In genomic region chrX:163885539-163885981, GRCm38 (mm10) we compare ENCODE assay signal across 21 mouse cellular contexts. TPM values are rescaled to one million over a fixed set of nuclear protein-coding genes. Genes with fewer than 3 reads are reported as not detected.
A peak's percentile ranks its signal among the peaks of the same experiment; 100 is the strongest.
DNase-seq lines count a peak whose midpoint lies in the region; ATAC-seq lines count a peak whose summit lies in the region.
"Had no signal": no experiment of that assay in that cellular context is flagged by ENCODE, and none has a peak within 500 bp of the region (broad histone marks: within the 10 kb centered on the region; RNA-seq: fewer than 3 reads in every experiment).

No protein-coding gene starts in this region.

- H3K36me3 ChIP-seq in kidney, embryonic 15.5 days: no peaks in the 10 kb centered on the region
- no peaks in the 10 kb centered on the region for H3K36me3 ChIP-seq in forebrain, embryonic 13.5 days (ENCODE audit: poor library complexity, severe bottlenecking)
- no peaks in the 10 kb centered on the region for H3K36me3 ChIP-seq in hindbrain, embryonic 16.5 days (ENCODE audit: control insufficient read depth, insufficient read depth, low read length)
- H3K36me3 ChIP-seq: G1E; limb, embryonic 12.5 days; stomach, embryonic 15.5 days had no signal

- peaks cover 12% of the 10 kb centered on the region; the same call in 1 of the 2 replicates for H3K27me3 ChIP-seq in kidney, embryonic 15.5 days
- H3K27me3 ChIP-seq in forebrain, embryonic 13.5 days: no peaks in the 10 kb centered on the region
- no peaks in the 10 kb centered on the region for H3K27me3 ChIP-seq in hindbrain, embryonic 16.5 days (replicated peaks; ENCODE audit: control insufficient read depth, insufficient read depth, low read length)
- H3K27me3 ChIP-seq: stomach, embryonic 15.5 days had no signal

- H3K9me3 ChIP-seq in kidney, embryonic 15.5 days (replicated peaks): no peaks in the 10 kb centered on the region
- H3K9me3 ChIP-seq in forebrain, embryonic 13.5 days (replicated peaks): no peaks in the 10 kb centered on the region
- H3K9me3 ChIP-seq in hindbrain, embryonic 16.5 days (ENCODE audit: control insufficient read depth, low read length): no peaks in the 10 kb centered on the region
- H3K9me3 ChIP-seq: G1E; limb, embryonic 12.5 days; stomach, embryonic 15.5 days had no signal

- H3K4me1 ChIP-seq in kidney, embryonic 15.5 days: no peaks in the 10 kb centered on the region
- no peaks in the 10 kb centered on the region for H3K4me1 ChIP-seq in forebrain, embryonic 13.5 days
- no peaks in the 10 kb centered on the region for H3K4me1 ChIP-seq in hindbrain, embryonic 16.5 days (ENCODE audit: control insufficient read depth, insufficient read depth, low read depth, low read length)
- H3K4me1 ChIP-seq: limb, embryonic 12.5 days; stomach, embryonic 15.5 days had no signal

- no peak overlapping the region for H3K27ac ChIP-seq in kidney, embryonic 15.5 days
- H3K27ac ChIP-seq in forebrain, embryonic 13.5 days: no peak overlapping the region
- no peak overlapping the region for H3K27ac ChIP-seq in hindbrain, embryonic 16.5 days (ENCODE audit: low read depth, low read length)
- H3K27ac ChIP-seq: left cerebral cortex, adult 2 months; limb, embryonic 12.5 days; liver, embryonic 14.5 days; stomach, embryonic 15.5 days had no signal

- ATAC-seq in kidney, embryonic 15.5 days (replicated peaks; ENCODE audit: low FRiP score): peak; percentile 94
- peak; percentile 88 for ATAC-seq in forebrain, embryonic 13.5 days
- ATAC-seq in hindbrain, embryonic 16.5 days: peak; percentile 75
- ATAC-seq in inflammation-experienced regulatory T-cells, adult 6 months: no peak
- ATAC-seq: intestine, embryonic 16.5 days; lung, postnatal 0 days had no signal

- no peak overlapping the region for H3K4me3 ChIP-seq in kidney, embryonic 15.5 days (replicated peaks)
- H3K4me3 ChIP-seq in forebrain, embryonic 13.5 days: no peak overlapping the region
- H3K4me3 ChIP-seq in hindbrain, embryonic 16.5 days (ENCODE audit: low read length): no peak overlapping the region
- H3K4me3 ChIP-seq: left cerebral cortex, adult 2 months; limb, embryonic 12.5 days; stomach, embryonic 15.5 days had no signal

- WGBS in kidney, embryonic 15.5 days: 65% methylated on average over 4 of the region's 4 CpGs
- 41% methylated on average over 4 of the region's 4 CpGs for WGBS in forebrain, embryonic 13.5 days
- 57% methylated on average over 4 of the region's 4 CpGs for WGBS in hindbrain, embryonic 16.5 days

- intact Hi-C loops in left cerebral cortex, postnatal 14 days (cut with DNase I): no loop called here

- H3K4me2 ChIP-seq in kidney, embryonic 15.5 days: no peak overlapping the region
- H3K4me2 ChIP-seq in forebrain, embryonic 13.5 days: no peak overlapping the region
- H3K4me2 ChIP-seq in hindbrain, embryonic 16.5 days (ENCODE audit: low read length): no peak overlapping the region
- H3K4me2 ChIP-seq: limb, embryonic 12.5 days; stomach, embryonic 15.5 days had no signal

- no peak for DNase-seq in kidney, postnatal 36 days
- peak; percentile 90 for DNase-seq in Muller cell, postnatal 12 days (ENCODE audit: inconsistent ontology term)
- no peak for DNase-seq in left cerebral cortex, postnatal 14 days (ENCODE audit: low spot score in 2 of 2)
- DNase-seq in yolk sac, embryonic 10.5 days (ENCODE audit: low spot score): no peak
- DNase-seq: adrenal gland, adult 8-10 months; cerebellum, adult 8-10 months; heart, adult 18-20 months; heart, postnatal 10 days; right cerebral cortex, adult 18-20 months; spleen, adult 18-20 months had no signal

- H3K9ac ChIP-seq in kidney, embryonic 15.5 days: no peak overlapping the region
- no peak overlapping the region for H3K9ac ChIP-seq in forebrain, embryonic 13.5 days
- no peak overlapping the region for H3K9ac ChIP-seq in hindbrain, embryonic 16.5 days (ENCODE audit: low read depth, low read length)
- H3K9ac ChIP-seq: limb, embryonic 12.5 days; liver, embryonic 14.5 days; stomach, embryonic 15.5 days had no signal

RNA-seq across cellular contexts. Expression of gene Ap1s2, which starts 23.3 kb away (rescaled TPM):
- 21.8 and 22.5 TPM in 2 replicates for polyA plus RNA-seq in kidney, embryonic 15.5 days (2015; fragmentation: Nextera tagmentation; extraction: Ambion mirVana)
- polyA plus RNA-seq in forebrain, embryonic 13.5 days (2015; fragmentation: Nextera tagmentation; extraction: Ambion mirVana): 77.9 and 81.4 TPM in 2 replicates
- 131 and 138 TPM in 2 replicates for polyA plus RNA-seq in hindbrain, embryonic 16.5 days (2015; fragmentation: Nextera tagmentation; extraction: Ambion mirVana)
- total RNA-seq in left cerebral cortex, postnatal 14 days (2021): 10 to 100 TPM; 25.2 to 37.2 TPM
- 10 to 100 TPM; 19.5 to 54.7 (median 22.6) TPM for polyA plus RNA-seq in inflammation-experienced regulatory T-cells, adult 6 months (2017; shearing (Covaris generic))
